Mouse (Mus musculus): ENCODE data around the gene Ankrd9. TPM values are rescaled to one million over a fixed set of nuclear protein-coding genes. Genes with fewer than 3 reads are reported as not detected.

Ankrd9 gene
- total and polyA plus RNA-seq, 2 experiments: 1.4 to 12.8 TPM

DNA sequence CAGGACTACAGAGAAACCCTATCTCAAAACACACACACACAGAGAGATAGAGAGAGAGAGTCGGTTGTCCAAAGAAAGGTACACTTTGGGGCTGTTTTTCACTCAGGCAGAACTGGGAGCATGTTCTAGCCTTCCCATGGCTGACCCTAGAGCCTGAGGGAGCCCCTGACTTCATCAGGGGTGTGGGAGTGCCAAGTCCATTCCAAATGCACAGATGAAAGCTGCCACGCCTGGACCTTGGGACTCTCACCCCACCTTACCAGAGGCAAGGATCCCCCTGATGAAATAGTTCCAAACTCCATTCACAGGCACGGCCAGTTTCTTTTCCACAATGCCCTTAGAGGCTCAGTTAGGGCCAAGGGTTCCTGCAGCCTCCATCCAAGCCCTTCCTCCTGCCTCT, 968 bp upstream of the Ankrd9 start:
- no peaks in the 10 kb centered on the region for H3K36me3 ChIP-seq (ENCODE audit: control insufficient read depth, insufficient read depth, low read length)
- peaks cover 6% of the 10 kb centered on the region for H3K4me1 ChIP-seq (ENCODE audit: control insufficient read depth, insufficient read depth, low read length)
- no peak for DNase-seq (ENCODE audit: extremely low read depth, low read depth, low spot score)
- H3K4me3 ChIP-seq (ENCODE audit: insufficient read depth, low read depth, low read length): no peak overlapping the region
- no peak overlapping the region for H3K27ac ChIP-seq (replicated peaks; ENCODE audit: insufficient read depth, low read depth, low read length)
- WGBS: 73% methylated on average over 3 of the region's 3 CpGs
- H3K79me2 ChIP-seq (ENCODE audit: control insufficient read depth, insufficient read depth, low read length): no peaks in the 10 kb centered on the region; the same call in 1 of the 2 replicates
- H3K9ac ChIP-seq (ENCODE audit: low read depth, low read length): no peak overlapping the region
- TF ChIP-seq CTCF (IDR thresholded peaks at IDR 0.05; ENCODE audit: low read depth, low read length) (no peak), POLR2A (IDR thresholded peaks at IDR 0.05; ENCODE audit: extremely low read depth, insufficient read depth, low read length) (no peak)
- H3K27me3 ChIP-seq (ENCODE audit: control insufficient read depth, insufficient read depth, low read length): no peaks in the 10 kb centered on the region

DNA sequence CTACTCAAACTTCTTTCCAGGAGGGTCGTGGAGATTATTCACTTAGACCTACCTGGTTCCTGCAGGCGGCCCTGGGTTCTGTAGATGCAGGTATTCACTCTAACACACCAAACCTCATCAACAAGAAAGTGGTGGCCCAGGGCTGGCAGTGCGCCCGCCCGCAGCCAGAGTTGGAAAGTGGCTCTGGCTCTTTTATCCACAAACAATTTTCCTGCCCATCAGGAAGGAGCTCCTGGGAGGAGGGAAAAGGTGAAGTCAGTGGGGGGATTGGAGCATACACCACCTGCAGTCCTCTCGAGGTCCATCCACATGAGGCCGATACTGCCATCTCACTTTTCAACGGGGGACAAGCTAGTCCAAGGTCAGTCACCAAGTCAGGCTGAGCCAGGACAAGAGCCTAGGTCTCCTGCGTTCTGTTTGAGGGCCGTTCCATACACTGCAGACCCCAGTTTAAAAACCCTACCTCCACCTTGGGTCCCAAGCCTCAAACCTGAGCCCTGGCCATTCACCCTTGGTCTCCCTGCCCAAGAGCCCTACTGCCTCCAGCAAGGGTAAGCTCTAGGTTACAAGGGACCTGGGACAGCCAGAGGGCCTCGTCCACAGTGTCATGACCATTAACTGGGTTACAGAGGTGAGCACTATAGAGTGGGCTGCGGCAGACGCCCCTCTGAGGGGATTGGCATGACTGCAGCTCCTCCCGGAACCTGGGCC, 789 bp downstream of the Ankrd9 start:
- 50% methylated on average over 14 of the region's 14 CpGs for WGBS
- Histone ChIP-seq H3K79me2 (ENCODE audit: control insufficient read depth, insufficient read depth, low read length) (no peaks in the 10 kb centered on the region; the same call in 1 of the 2 replicates), H3K4me1 (ENCODE audit: control insufficient read depth, insufficient read depth, low read length) (peaks cover 6% of the 10 kb centered on the region), H3K4me3 (ENCODE audit: insufficient read depth, low read depth, low read length) (peak overlapping the region; percentile 96), H3K27me3 (ENCODE audit: control insufficient read depth, insufficient read depth, low read length) (no peaks in the 10 kb centered on the region), H3K27ac (replicated peaks; ENCODE audit: insufficient read depth, low read depth, low read length) (peak overlapping the region; percentile 95), H3K9ac (ENCODE audit: low read depth, low read length) (peak overlapping the region; percentile 96), H3K36me3 (ENCODE audit: control insufficient read depth, insufficient read depth, low read length) (no peaks in the 10 kb centered on the region)
- TF ChIP-seq CTCF (IDR thresholded peaks at IDR 0.05; ENCODE audit: low read depth, low read length): no peak
- TF ChIP-seq POLR2A (IDR thresholded peaks at IDR 0.05; ENCODE audit: extremely low read depth, insufficient read depth, low read length): no peak
- peak; percentile 43 for DNase-seq (ENCODE audit: extremely low read depth, low read depth, low spot score)

DNA sequence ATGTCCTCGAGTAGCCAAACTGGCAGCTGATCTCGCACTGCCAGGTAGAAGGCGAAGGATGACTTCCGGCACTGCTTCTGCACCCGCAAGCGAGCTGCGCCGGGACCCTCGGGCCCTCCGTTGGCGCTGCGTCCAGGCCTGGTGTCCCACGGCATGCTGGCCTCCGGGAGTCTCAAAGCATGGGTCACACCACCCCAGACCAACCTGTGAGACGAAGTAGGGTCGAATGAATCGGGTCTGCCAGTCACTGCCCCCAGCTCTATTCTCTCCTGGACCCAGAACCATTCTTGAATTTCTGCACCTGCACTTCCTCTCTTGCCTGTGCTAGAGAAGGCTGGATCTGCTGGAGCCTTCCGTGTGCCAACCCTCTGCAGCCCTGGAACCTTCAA, 1.5 kb downstream of the Ankrd9 start:
- DNase-seq (ENCODE audit: extremely low read depth, low read depth, low spot score): no peak
- no peak overlapping the region for H3K27ac ChIP-seq (replicated peaks; ENCODE audit: insufficient read depth, low read depth, low read length)
- no peak overlapping the region for H3K9ac ChIP-seq (ENCODE audit: low read depth, low read length)
- no peak overlapping the region for H3K4me3 ChIP-seq (ENCODE audit: insufficient read depth, low read depth, low read length)
- no peaks in the 10 kb centered on the region for H3K36me3 ChIP-seq (ENCODE audit: control insufficient read depth, insufficient read depth, low read length)
- TF ChIP-seq CTCF (IDR thresholded peaks at IDR 0.05; ENCODE audit: low read depth, low read length) (no peak), POLR2A (IDR thresholded peaks at IDR 0.05; ENCODE audit: extremely low read depth, insufficient read depth, low read length) (no peak)
- peaks cover 6% of the 10 kb centered on the region for H3K4me1 ChIP-seq (ENCODE audit: control insufficient read depth, insufficient read depth, low read length)
- no peaks in the 10 kb centered on the region for H3K27me3 ChIP-seq (ENCODE audit: control insufficient read depth, insufficient read depth, low read length)
- H3K79me2 ChIP-seq (ENCODE audit: control insufficient read depth, insufficient read depth, low read length): no peaks in the 10 kb centered on the region; the same call in 1 of the 2 replicates
- 96% methylated on average over 18 of the region's 18 CpGs for WGBS

DNA sequence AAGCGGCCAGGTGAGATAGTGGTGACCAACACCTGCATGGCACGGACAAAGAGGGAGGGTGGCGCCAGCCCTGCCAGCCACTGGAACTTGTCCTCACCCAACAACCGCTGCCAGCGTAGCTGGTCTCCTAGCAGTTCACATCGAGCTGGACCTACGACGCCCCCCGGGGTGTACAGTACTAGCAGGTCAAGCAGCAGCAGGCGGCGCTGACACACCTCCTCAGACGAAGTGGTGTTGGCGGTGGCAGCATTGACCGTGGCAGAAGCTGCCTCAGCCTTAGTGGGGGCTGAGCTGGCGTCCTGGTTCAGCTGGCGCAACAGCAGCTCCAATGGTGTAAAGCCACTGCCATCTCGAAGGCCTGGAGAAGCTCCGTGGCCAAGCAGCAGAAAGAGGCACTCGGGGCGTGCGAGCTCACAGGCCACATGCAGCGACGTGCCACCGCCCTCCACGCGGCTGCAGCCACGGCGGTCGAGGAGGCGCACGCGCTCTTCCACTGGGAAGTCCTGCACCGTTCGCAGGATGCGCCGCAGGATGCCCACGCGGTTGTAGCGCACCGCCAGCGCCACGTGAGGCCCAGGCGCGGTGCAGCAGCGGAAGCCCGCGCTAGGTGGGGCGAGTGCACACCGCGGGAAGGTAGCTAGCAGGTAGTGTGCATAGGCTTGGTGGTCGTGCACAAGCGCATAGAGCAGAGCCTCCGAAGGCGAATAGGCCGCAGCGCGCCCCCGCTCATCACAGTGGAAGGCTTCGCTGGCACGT, 2.1 kb downstream of the Ankrd9 start:
- DNase-seq (ENCODE audit: extremely low read depth, low read depth, low spot score): no peak
- WGBS: 93% methylated on average over 60 of the region's 60 CpGs
- no peaks in the 10 kb centered on the region for H3K27me3 ChIP-seq (ENCODE audit: control insufficient read depth, insufficient read depth, low read length)
- peaks cover 6% of the 10 kb centered on the region for H3K4me1 ChIP-seq (ENCODE audit: control insufficient read depth, insufficient read depth, low read length)
- H3K79me2 ChIP-seq (ENCODE audit: control insufficient read depth, insufficient read depth, low read length): no peaks in the 10 kb centered on the region; the same call in 1 of the 2 replicates
- H3K36me3 ChIP-seq (ENCODE audit: control insufficient read depth, insufficient read depth, low read length): no peaks in the 10 kb centered on the region
- H3K4me3 ChIP-seq (ENCODE audit: insufficient read depth, low read depth, low read length): no peak overlapping the region
- no peak for TF ChIP-seq POLR2A (IDR thresholded peaks at IDR 0.05; ENCODE audit: extremely low read depth, insufficient read depth, low read length)
- no peak for TF ChIP-seq CTCF (IDR thresholded peaks at IDR 0.05; ENCODE audit: low read depth, low read length)
- H3K27ac ChIP-seq (replicated peaks; ENCODE audit: insufficient read depth, low read depth, low read length): no peak overlapping the region
- no peak overlapping the region for H3K9ac ChIP-seq (ENCODE audit: low read depth, low read length)

DNA sequence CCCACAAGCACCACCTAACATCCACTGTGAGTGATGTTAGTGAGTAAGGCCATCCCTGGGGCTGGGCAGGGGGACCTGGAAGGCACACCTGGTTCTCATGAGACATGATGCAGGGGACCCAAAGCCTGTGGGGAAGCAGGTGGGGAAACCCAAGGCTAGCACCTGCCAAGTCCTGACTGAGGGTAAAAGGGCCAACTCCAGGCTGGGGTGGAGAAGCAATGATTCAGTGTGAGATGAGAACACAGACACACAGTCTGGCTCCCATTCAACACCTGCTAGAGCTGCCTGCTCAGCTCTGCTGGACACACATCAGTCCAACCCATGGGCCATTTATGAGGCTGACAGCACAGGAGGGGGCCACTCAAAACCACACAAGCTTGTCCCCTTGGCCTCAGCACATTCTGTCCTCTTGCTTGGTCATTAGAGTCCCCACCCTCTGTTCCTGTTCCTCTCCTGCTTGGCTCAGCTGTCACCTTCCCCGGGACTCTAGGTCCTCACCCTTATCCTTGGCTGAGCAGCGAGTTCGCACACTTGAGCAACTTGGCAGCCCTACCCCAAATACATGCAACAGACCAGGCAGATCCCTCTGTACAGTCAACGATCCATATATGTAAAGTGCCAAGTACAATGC, 2.9 kb downstream of the Ankrd9 start:
- H3K4me1 ChIP-seq (ENCODE audit: control insufficient read depth, insufficient read depth, low read length): peaks cover 6% of the 10 kb centered on the region
- no peaks in the 10 kb centered on the region for H3K27me3 ChIP-seq (ENCODE audit: control insufficient read depth, insufficient read depth, low read length)
- H3K79me2 ChIP-seq (ENCODE audit: control insufficient read depth, insufficient read depth, low read length): no peaks in the 10 kb centered on the region; the same call in 1 of the 2 replicates
- 82% methylated on average over 4 of the region's 4 CpGs for WGBS
- H3K9ac ChIP-seq (ENCODE audit: low read depth, low read length): no peak overlapping the region
- H3K27ac ChIP-seq (replicated peaks; ENCODE audit: insufficient read depth, low read depth, low read length): no peak overlapping the region
- no peak for TF ChIP-seq CTCF (IDR thresholded peaks at IDR 0.05; ENCODE audit: low read depth, low read length)
- TF ChIP-seq POLR2A (IDR thresholded peaks at IDR 0.05; ENCODE audit: extremely low read depth, insufficient read depth, low read length): no peak
- H3K4me3 ChIP-seq (ENCODE audit: insufficient read depth, low read depth, low read length): no peak overlapping the region
- H3K36me3 ChIP-seq (ENCODE audit: control insufficient read depth, insufficient read depth, low read length): no peaks in the 10 kb centered on the region
- DNase-seq (ENCODE audit: extremely low read depth, low read depth, low spot score): no peak
